Mouse (Mus musculus): ENCODE measurements around the gene Eef2kmt. TPM values are rescaled to one million over a fixed set of nuclear protein-coding genes. Genes with fewer than 3 reads are reported as not detected.
"Not testable (repeated sequence)": the region's sequence is repeated elsewhere in the genome, so short reads cannot be mapped to it uniquely, and the experiment has no call there.

Gene Eef2kmt
- polyA plus RNA-seq, 1 experiment from 2014 or later, result 20.2 TPM

DNA sequence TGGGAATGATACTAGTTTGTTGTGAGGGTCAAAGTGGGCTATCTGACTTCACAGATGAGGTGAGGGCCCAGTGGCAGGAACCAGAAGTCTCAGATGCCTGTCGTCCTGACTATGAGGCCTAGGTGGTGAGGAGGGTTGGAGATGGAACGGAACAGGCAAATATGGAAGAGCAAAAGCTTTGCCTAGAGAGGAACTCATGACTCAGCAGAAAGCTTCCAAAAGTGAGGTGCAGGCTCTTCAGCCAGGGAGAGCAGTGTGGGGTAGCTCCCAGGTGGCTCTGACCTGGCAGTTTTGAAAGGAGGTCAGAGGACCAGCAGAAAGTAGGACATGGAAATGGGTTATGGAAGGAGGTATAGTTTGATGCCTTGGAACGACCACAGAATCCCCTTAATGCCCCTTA, 4.9 kb downstream of the Eef2kmt start:
- Histone ChIP-seq H3K4me3 (no peak overlapping the region), H3K27me3 (ENCODE audit: insufficient read depth, poor library complexity, severe bottlenecking) (no peaks in the 10 kb centered on the region), H3K36me3 (peaks cover 51% of the 10 kb centered on the region), H3K27ac (no peak overlapping the region), H3K4me1 (replicated peaks) (peaks cover 19% of the 10 kb centered on the region), H3K9me3 (no peaks in the 10 kb centered on the region)
- WGBS, result 94% methylated on average over 3 of the region's 3 CpGs
- DNase-seq (ENCODE audit: low spot score), result no peak

DNA sequence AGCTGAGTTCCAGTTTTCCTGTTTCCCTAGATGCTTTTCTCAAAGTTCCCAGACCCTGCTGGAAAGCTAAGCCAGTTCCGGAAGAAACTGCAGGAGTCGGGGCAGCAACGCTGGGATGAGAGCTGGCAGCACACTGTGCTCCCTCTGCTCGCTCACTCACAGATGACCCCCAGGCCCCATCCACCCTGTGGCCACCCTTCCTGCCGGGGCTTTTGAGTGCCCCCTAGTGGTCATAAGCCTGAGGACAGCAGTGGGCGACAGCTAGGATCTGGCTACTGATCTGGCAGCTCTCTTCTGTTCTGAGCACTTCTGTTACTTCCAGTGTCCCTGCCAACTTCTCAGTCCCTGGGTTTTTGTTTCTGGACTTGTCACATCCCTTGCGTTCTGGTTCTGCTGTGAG, 11.4 kb downstream of the Eef2kmt start:
- Histone ChIP-seq H3K4me3 (no peak overlapping the region), H3K27ac (no peak overlapping the region), H3K36me3 (peaks cover 94% of the 10 kb centered on the region), H3K27me3 (ENCODE audit: insufficient read depth, poor library complexity, severe bottlenecking) (no peaks in the 10 kb centered on the region), H3K4me1 (replicated peaks) (no peaks in the 10 kb centered on the region), H3K9me3 (no peaks in the 10 kb centered on the region)
- peak; percentile 62 for DNase-seq (ENCODE audit: low spot score)
- WGBS, result 38% methylated on average over 7 of the region's 7 CpGs

GRCm38 (mm10) chr16:5242882-5243281, 12.9 kb downstream of the Eef2kmt start:
- Histone ChIP-seq H3K4me3 (no peak overlapping the region), H3K36me3 (peaks cover 89% of the 10 kb centered on the region)

DNA sequence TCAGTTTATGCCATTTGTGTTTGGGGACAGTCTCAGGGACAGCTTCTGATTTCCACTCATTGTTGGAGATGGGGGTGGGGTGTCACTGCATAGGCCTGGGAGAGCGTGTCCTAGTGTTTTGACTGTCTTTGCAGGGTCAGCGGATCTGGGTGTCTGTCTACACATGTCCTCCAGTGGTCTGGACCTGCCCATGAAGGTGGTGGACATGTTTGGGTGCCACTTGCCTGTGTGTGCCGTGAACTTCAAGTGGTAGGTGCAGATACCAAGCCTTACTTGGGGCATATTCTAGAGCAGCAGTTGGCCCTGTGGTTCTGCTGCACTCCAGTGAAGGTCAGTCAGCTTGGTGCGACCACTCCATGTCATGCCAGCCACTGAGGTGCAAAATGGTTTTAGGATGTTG, 13.4 kb downstream of the Eef2kmt start:
- DNase-seq (ENCODE audit: low spot score), result no peak
- 95% methylated on average over 4 of the region's 4 CpGs for WGBS
- Histone ChIP-seq H3K27me3 (ENCODE audit: insufficient read depth, poor library complexity, severe bottlenecking) (no peaks in the 10 kb centered on the region), H3K4me3 (no peak overlapping the region), H3K36me3 (peaks cover 83% of the 10 kb centered on the region), H3K27ac (no peak overlapping the region), H3K4me1 (replicated peaks) (no peaks in the 10 kb centered on the region), H3K9me3 (no peaks in the 10 kb centered on the region)

More at GRCm38 (mm10) chr16:5242882-5243281, 12.9 kb downstream of the Eef2kmt start:
- Histone ChIP-seq H3K9me3 (no peaks in the 10 kb centered on the region), H3K27ac (no peak overlapping the region), H3K27me3 (ENCODE audit: insufficient read depth, poor library complexity, severe bottlenecking) (no peaks in the 10 kb centered on the region), H3K4me1 (replicated peaks) (no peaks in the 10 kb centered on the region)
- DNase-seq (ENCODE audit: low spot score), result no peak
- 91% methylated on average over 6 of the region's 6 CpGs for WGBS

DNA sequence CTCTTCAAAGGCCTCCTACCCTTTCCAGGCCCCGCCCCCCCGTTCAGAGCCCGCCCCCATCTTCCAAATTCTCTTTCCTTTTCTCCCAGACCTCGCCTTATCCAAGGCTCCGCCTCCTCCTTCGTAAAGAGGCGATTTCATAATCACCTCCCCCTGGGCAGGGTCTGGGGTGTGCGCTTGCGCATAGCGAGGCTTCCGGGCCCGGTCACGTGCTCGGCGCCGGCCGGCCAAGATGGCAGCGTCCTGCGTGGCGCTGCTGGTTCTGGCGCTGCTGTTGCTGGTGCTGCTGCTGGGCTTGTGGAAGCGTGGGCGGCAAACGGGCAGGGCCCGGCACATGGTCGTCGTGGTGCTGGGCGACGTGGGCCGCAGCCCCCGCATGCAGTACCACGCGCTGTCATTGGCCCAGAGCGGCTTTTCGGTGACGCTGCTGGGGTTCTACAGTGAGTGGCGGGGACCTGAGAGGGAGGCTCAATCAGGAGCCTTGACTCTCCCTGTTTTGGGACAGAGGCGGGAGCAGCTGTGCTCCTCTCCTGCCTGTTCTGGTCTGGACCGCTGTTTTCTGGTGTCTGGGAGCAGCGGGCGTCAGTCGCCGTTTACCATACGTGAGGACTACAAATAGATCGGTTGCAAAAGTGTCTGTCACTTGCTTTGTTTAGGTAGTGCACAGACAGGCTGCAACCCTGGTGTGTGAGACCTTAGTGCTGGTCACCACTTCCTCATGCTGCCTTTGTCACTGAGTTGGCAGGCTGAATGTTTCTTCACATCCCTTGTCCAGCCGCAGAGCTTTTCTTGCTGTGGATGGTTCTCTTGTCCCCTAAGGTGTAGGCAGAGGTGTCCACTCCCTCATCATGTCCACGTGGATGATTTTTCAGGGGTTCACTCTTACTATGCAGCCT, 22.1 kb downstream of the Eef2kmt start, which contains the start of gene Alg1:
Gene Alg1, plus strand, starts transcription at position 204 of the 896 bp plus-strand sequence.
- peak within 1 kb of the TSS; percentile 86 for H3K27ac ChIP-seq
- H3K36me3 ChIP-seq, result peaks cover 11% of the 10 kb centered on the region; the same call in 1 of the 2 replicates
- H3K27me3 ChIP-seq (ENCODE audit: insufficient read depth, poor library complexity, severe bottlenecking), result no peaks in the 10 kb centered on the region
- peaks cover 16% of the 10 kb centered on the region for H3K4me1 ChIP-seq (replicated peaks)
- 2% methylated on average over 47 of the region's 47 CpGs for WGBS
- peak; percentile 93 for DNase-seq (ENCODE audit: low spot score)
- peak within 1 kb of the TSS; percentile 92 for H3K4me3 ChIP-seq
- H3K9me3 ChIP-seq, result no peaks in the 10 kb centered on the region

DNA sequence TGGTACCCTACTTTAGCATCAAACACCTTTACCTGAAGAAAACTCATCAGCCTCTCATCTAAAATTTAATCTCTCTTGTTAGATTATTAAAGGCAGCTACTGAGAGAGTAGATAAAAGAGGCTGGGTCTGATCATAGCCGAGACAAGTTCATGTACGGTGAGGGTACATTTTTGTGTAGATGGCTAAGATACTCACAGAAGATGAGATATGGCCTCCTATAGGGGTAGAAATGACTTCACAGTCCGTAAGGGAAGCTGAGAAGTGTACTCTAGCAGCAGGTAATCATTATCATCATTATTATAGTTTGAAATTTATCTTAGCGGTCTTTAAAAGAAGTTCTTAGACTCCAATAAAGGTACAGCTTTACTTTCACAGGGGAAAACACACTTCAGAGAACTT, 22.8 kb downstream of the Eef2kmt start:
- 72% methylated on average over 4 of the region's 4 CpGs for WGBS
- H3K27me3 ChIP-seq (ENCODE audit: insufficient read depth, poor library complexity, severe bottlenecking), result no peaks in the 10 kb centered on the region
- peak overlapping the region; percentile 86; the same call in 1 of the 2 replicates for H3K27ac ChIP-seq
- peaks cover 16% of the 10 kb centered on the region for H3K4me1 ChIP-seq (replicated peaks)
- no peak for DNase-seq (ENCODE audit: low spot score)
- peaks cover 7% of the 10 kb centered on the region; the same call in 1 of the 2 replicates for H3K36me3 ChIP-seq
- H3K4me3 ChIP-seq, result peak overlapping the region; percentile 92
- H3K9me3 ChIP-seq, result no peaks in the 10 kb centered on the region

DNA sequence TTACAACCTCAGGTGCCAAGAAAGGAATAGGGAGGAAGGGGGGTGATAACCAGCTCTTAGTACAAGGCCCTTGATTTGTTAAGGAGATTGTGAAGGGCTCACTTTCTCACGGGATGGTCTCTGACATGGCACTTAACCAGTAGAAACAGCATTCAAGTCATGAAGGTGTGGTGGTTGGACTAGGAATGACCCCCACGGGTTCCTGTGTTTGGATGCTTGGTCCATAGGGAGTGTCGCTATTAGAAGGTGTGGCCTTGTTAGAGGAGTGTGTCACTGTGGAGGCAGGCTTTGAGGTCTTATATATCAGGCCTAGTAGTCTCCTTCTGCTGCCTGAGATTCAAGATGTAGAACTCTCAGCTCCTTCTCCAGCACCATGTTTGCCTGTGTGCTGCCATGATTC, 27.7 kb downstream of the Eef2kmt start:
- H3K9me3 ChIP-seq; H3K27me3 ChIP-seq (ENCODE audit: insufficient read depth, poor library complexity, severe bottlenecking); H3K4me3 ChIP-seq; H3K36me3 ChIP-seq; DNase-seq (ENCODE audit: low spot score); H3K27ac ChIP-seq; H3K4me1 ChIP-seq (replicated peaks): not testable (repeated sequence)
- WGBS, result 83% methylated on average over 3 of the region's 3 CpGs

DNA sequence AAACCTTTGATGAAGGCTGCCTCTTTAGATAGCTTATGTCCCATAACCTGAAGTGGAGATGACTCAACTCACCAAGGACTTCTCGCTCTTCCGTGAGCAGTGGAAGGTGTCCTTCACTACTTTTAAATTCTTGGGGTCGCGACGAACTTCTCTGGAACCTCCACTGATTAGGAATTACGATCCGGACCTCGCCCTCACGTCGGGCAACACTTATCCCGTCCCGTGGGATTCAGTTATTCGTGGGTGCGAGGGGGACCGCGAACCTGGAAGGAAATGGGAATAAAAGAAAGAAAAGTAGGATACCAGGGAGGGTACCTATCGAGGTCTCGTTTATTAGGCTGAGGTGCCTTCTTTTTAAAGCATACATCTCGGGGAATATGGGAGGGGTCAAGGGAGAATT, 28.3 kb downstream of the Eef2kmt start:
- not testable (repeated sequence) for H3K4me3 ChIP-seq; H3K36me3 ChIP-seq; H3K9me3 ChIP-seq; DNase-seq (ENCODE audit: low spot score); H3K27me3 ChIP-seq (ENCODE audit: insufficient read depth, poor library complexity, severe bottlenecking); H3K27ac ChIP-seq; H3K4me1 ChIP-seq (replicated peaks)
- WGBS, result 84% methylated on average over 19 of the region's 19 CpGs

GRCm38 (mm10) chr16:5226534-5226933, 29.2 kb downstream of the Eef2kmt start:
- H3K36me3 ChIP-seq; H3K4me3 ChIP-seq; H3K27me3 ChIP-seq (ENCODE audit: insufficient read depth, poor library complexity, severe bottlenecking); H3K4me1 ChIP-seq (replicated peaks); H3K27ac ChIP-seq; H3K9me3 ChIP-seq; DNase-seq (ENCODE audit: low spot score): not testable (repeated sequence)
- 29% methylated on average over 1 of the region's 1 CpGs for WGBS

GRCm38 (mm10) chr16:5222140-5222539, 33.6 kb downstream of the Eef2kmt start, which contains the start of gene AU021092:
Gene AU021092, minus strand, starts transcription at chr16:5222299.
- no peak for DNase-seq (ENCODE audit: low spot score)
- Histone ChIP-seq H3K27ac (no peak within 1 kb of the TSS), H3K4me3 (no peak within 1 kb of the TSS), H3K27me3 (ENCODE audit: insufficient read depth, poor library complexity, severe bottlenecking) (no peaks in the 10 kb centered on the region), H3K9me3 (no peaks in the 10 kb centered on the region), H3K4me1 (replicated peaks) (no peaks in the 10 kb centered on the region), H3K36me3 (no peaks in the 10 kb centered on the region)
- whole genome bisulfite sequencing, result 73% methylated on average over 6 of the region's 6 CpGs

GRCm38 (mm10) chr16:5221403-5221802, 34.4 kb downstream of the Eef2kmt start:
- DNase-seq (ENCODE audit: low spot score), result no peak
- WGBS, result 74% methylated on average over 4 of the region's 4 CpGs
- H3K9me3 ChIP-seq, result no peaks in the 10 kb centered on the region
- H3K27ac ChIP-seq, result no peak overlapping the region
- H3K27me3 ChIP-seq (ENCODE audit: insufficient read depth, poor library complexity, severe bottlenecking), result 0 out of 2 replicates have a peak, but pooled peaks cover 2% of the 10 kb centered on the region
- H3K4me1 ChIP-seq (replicated peaks), result no peaks in the 10 kb centered on the region
- no peak overlapping the region for H3K4me3 ChIP-seq
- H3K36me3 ChIP-seq, result no peaks in the 10 kb centered on the region

- no peaks in the 10 kb centered on the region for H3K4me1 ChIP-seq (replicated peaks)
- no peaks in the 10 kb centered on the region for H3K9me3 ChIP-seq
- 69% methylated on average over 5 of the region's 5 CpGs for WGBS
- H3K27ac ChIP-seq, result no peak overlapping the region
- H3K27me3 ChIP-seq (ENCODE audit: insufficient read depth, poor library complexity, severe bottlenecking), result 0 out of 2 replicates have a peak, but pooled peaks cover 2% of the 10 kb centered on the region
- H3K36me3 ChIP-seq, result no peaks in the 10 kb centered on the region
- no peak for DNase-seq (ENCODE audit: low spot score)
- no peak overlapping the region for H3K4me3 ChIP-seq
These were observed 38.2 kb downstream of the Eef2kmt start for GRCm38 (mm10) chr16:5217341-5218133.

DNA sequence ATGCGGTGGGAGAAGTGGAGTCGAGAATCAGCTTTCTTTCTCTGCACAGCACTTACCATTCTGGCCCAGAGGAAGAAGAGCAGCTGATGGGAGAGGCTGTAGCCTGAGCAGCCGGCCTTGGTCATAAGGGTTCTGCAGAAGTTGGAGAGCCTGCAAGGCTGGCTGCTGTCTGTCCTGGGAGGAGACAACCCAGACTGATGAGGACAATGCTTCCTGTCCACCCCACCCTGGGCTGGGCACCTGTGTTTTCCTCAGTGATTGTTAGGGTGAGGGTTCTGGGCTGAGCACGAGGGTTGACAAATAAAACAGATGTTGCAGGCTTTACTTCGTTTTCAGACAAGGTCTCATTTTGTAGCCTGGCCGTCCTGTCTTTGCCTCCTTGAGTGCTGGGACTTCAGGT, 39.1 kb downstream of the Eef2kmt start:
- no peaks in the 10 kb centered on the region for H3K9me3 ChIP-seq
- H3K36me3 ChIP-seq, result no peaks in the 10 kb centered on the region
- DNase-seq (ENCODE audit: low spot score), result no peak
- 0 out of 2 replicates have a peak, but pooled peaks cover 2% of the 10 kb centered on the region for H3K27me3 ChIP-seq (ENCODE audit: insufficient read depth, poor library complexity, severe bottlenecking)
- no peak overlapping the region for H3K4me3 ChIP-seq
- no peaks in the 10 kb centered on the region for H3K4me1 ChIP-seq (replicated peaks)
- WGBS, result 71% methylated on average over 6 of the region's 6 CpGs
- H3K27ac ChIP-seq, result no peak overlapping the region
